Mouse (Mus musculus) liver, embryonic 14.5 days (tissue): ENCODE measurements around the gene Gzmm.

Source experiments
- CTCF ChIP-seq: IDR thresholded peaks from 2 replicates; pipeline ENCODE4 v1.5.1; 2016; ENCODE audit warnings: antibody characterized with exemption, low read depth, control low read depth
- EP300 ChIP-seq: IDR thresholded peaks from 2 replicates; pipeline ENCODE4 v1.6.1; 2016; ENCODE audit warnings: antibody characterized with exemption, low read depth

DNA sequence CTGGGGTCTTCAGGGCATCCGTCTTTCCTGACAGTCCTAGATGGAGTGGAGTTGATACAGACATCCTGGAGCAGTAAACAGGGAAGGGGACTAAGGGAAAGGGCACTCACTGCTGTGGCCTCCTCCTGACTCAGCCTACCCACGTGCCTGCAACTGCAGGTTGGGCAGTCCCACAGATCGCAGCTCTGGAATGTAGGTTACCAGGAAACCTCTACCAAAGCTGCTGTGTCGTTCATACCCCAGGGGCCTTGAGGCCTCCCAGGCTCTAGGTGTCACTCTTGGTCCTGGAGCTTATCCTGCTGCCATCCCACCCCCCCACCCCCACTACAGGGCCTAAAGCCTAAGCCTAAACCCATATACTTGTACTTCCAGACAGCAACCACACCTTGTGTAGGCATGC is 18.9 kb downstream of the Gzmm start:
- no peak for TF ChIP-seq EP300
- no peak for TF ChIP-seq CTCF
